In the genomic region with DNA sequence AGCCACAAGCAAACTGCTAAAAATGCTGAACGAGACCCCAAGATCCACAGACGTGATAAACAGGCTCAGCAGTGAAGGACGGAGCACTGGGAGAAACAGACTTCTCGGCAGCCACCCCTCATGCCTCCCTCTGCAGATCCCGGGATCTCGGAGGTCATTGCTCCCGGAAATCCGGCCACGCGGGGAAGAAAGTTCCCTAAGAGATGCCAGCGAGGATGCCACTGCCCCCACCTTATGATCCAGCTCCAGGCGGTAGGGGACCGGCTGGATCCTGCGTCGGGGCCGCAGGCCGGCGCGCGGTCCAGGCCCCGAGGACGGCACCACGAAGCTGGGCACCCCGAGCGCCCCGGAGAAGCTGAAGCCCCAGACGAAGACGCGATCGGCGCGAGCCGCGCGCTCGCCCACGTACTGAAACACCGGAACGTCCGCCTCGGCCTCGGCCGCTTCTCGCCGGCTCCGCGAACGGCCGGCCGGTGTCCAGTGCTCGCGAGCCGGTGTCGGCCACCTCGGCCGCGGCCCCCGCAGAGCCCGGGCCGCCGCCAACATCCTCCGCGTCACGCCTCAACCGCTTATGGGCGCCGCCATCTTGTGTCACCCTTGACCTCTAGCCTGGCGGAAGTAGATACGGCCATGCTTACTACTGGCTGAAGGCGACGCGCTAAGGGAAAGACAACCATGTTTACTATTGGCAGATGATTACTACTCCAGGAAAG, we compare ENCODE assay signal across 1 mouse cellular context.
TF ChIP-seq lines count a peak whose summit lies in the region.

A gene (minus strand): TSS at position 606 of the 713 bp plus-strand sequence.

TF ChIP-seq in CH12.LX, 34 proteins besides CTCF, POLR2A, EP300 and RAD21 (continued from another document):
- peak; percentile 100 for TF ChIP-seq MXI1 (IDR thresholded peaks at IDR 0.05; ENCODE audit: low read depth, low read length)
- TF ChIP-seq NRF1 (IDR thresholded peaks at IDR 0.05; ENCODE audit: low read depth, low read length): peak; percentile 91
- no peak for TF ChIP-seq USF2 (conservative IDR thresholded peaks at IDR 0.05; ENCODE audit: low read depth, low read length)
- TF ChIP-seq POLR2AphosphoS2 (IDR thresholded peaks at IDR 0.05; ENCODE audit: low read depth, low read length): peak; percentile 55; the same call in 1 of the 2 replicates
- no peak; the same call in 1 of the 2 replicates for TF ChIP-seq CHD1 (IDR thresholded peaks at IDR 0.05; ENCODE audit: low read depth, low read length)
- peak; percentile 69 for TF ChIP-seq MYC (IDR thresholded peaks at IDR 0.05; ENCODE audit: low read depth, low read length)
- peak; percentile 63; the same call in 1 of the 2 replicates for TF ChIP-seq GABPA (IDR thresholded peaks at IDR 0.05; ENCODE audit: insufficient replicate concordance, low read depth, low read length)
- no peak for TF ChIP-seq PAX5 (IDR thresholded peaks at IDR 0.05; ENCODE audit: low read length)
- peak; percentile 99 for TF ChIP-seq CHD2 (IDR thresholded peaks at IDR 0.05; ENCODE audit: low read length)
- no peak for TF ChIP-seq ETS1 (conservative IDR thresholded peaks at IDR 0.05; ENCODE audit: low read depth, low read length)
- TF ChIP-seq HCFC1 (IDR thresholded peaks at IDR 0.05; ENCODE audit: low read depth, low read length): peak; percentile 96
- peak; percentile 60 for TF ChIP-seq ZMIZ1 (IDR thresholded peaks at IDR 0.05; ENCODE audit: low read depth, low read length)
- no peak for TF ChIP-seq IRF4 (IDR thresholded peaks at IDR 0.05; ENCODE audit: low read depth, low read length)
- TF ChIP-seq MAZ (IDR thresholded peaks at IDR 0.05; ENCODE audit: low read depth, low read length): no peak
- TF ChIP-seq KAT2A (IDR thresholded peaks at IDR 0.05; ENCODE audit: insufficient replicate concordance, low read length): peak; percentile 99
